Mouse (Mus musculus) lung, adult 18-20 months (tissue): ENCODE measurements around the gene Spdef.

ENCODE experiments used
- DNase-seq, 2 experiments: peaks; one replicate each; pipeline ENCODE4 v3.0.0; 2022; ENCODE audit warnings: mixed read lengths in 2 of 2

Gene Spdef

GRCm38 (mm10) chr17:27728770-27729169 is at the start of gene Spdef:
Gene Spdef, minus strand, starts transcription at chr17:27728955.
- DNase-seq = no peak

- DNase-seq = peak; percentile 50 to 75
Measured at GRCm38 (mm10) chr17:27777823-27778222, 49.1 kb upstream of the Spdef start.

DNA sequence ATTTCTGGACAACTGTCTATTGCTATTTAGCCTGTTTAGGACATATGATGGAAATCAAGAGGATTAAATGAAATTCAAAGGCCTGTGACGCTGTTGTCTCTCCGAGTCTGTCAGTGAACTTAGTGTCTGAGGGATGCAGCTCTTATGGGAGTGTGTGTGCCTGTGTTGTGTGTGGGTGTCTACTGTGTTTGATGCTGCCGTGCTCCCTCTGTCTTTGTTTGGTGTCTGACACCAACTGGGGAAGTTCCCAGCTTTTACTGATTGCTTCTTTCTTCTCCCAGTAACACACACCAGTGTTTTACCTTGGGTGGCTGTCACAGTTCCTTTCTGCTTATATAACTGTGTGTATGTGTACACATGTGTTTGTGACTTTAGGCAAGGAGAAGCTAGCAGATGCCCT is 45.4 kb upstream of the Spdef start:
- DNase-seq = no peak

- DNase-seq = no peak
Measured at GRCm38 (mm10) chr17:27771616-27772015, 42.9 kb upstream of the Spdef start.

GRCm38 (mm10) chr17:27768817-27769542 is 40.2 kb upstream of the Spdef start:
- DNase-seq = peak; percentile 43 to 64

DNA sequence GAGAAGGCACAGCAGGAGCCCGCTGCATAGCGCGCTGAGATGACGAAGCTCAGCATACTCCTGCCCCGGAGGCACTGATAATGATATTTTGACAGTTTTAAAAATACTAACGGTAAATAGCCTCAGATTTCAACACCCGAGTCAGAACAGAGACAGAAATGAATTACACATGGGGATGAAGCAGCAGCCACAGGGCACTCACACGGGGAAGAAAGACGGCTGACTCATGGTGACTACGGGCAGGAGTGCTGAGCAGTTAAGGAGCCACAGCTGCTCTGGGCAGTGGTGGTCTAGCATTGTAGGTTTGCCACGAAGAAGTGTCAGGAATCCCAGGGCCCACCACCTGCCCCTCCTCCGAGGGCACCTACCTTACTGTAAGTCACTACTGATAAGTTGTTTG is 38.8 kb upstream of the Spdef start:
- DNase-seq = no peak

DNA sequence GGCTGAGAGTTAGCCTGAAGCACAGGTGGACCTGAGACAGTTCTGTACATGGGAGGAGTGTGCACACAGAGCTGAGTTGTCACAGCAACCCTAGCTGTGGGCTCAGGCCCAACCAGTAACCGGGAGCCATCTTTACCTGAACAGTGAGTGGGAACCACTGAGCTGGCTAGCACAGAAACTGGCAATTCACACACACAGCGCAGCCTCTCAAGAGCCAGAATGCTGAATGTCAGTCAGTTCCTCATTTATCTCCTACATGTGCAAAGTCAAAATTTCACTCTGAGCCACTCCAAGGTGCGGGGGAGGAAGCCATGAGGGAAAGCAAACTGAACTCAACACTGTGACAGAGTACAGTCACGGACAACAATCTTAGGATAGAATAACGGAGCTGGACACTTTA is 38.4 kb upstream of the Spdef start:
- no peak for DNase-seq

GRCm38 (mm10) chr17:27765066-27765465 is 36.3 kb upstream of the Spdef start:
- DNase-seq = no peak

DNA sequence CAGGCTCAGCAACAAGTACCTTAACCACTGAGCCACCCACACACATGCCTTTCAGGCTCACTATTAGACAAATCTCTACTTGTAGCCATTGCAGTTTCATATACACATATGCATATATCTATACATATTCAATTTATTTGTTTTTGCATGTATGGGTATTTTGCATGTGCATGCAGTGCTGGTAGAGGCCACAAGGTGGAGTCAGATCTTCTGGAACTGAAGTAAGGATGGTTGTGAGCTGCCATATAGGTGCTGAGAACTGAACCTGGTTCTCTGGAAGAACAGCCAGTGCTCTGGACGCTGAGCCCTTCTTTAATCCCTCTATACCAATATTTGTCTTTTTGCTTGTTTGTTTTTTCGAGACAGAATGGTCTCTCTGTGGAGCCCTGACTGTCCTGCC is 35.7 kb upstream of the Spdef start:
- DNase-seq = no peak

GRCm38 (mm10) chr17:27762884-27763283 is 34.1 kb upstream of the Spdef start:
- DNase-seq = no peak

DNA sequence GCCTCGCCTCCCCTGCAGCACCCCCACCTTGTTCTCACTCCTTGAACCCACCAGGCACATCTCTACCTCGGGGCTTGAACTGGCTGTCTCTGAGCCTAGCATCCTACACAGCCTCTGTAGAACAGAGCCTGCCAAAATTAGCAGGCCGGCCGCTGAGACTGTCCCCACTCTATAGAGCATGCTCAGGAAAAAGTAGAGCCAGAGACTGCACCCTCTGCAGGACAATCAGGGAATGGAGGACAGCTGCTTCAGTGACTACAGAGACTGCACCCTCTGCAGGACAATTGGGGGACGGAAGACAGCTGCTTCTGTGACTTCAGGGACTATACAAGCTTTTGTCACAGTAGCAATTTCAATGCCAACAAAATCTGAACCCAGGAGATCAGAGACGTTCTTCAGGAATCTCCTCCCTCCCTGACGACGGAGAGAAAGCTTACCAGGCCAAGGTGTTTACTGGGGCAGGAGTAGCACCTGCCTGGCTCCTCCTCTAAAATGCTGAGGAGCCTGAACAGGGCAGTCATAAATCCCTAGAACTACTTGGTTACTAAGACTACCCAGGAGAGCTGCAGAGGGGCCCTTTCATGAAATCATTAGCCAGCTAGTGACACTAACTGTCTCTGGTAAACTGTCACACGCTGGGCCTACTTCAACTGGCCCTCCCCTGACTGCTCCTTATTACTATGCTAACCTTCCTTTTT is 33.0 kb upstream of the Spdef start:
- DNase-seq = peak; percentile 38 to 65

DNA sequence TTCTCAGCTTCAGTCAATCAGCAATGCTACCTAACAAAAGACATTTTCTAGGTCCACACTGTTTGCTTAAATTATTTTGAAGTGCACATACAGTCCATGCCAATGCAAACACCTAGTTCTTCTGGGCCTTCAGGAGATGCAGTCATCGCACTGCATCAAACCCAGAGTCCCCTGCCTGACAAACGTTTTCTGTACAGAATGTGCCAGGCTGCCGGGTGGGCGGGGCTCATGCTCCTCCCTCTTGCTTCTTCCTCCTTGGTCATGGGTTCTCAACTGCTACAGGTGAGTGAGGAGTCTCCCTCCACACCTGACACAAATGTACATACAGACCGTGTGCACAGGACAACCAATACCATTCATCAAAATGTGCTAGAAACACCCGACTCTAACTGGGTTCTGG is 31.4 kb upstream of the Spdef start:
- peak; percentile 41 to 77 for DNase-seq

- peak; percentile 7 to 23 for DNase-seq
Measured at GRCm38 (mm10) chr17:27751314-27752202, 22.8 kb upstream of the Spdef start.

GRCm38 (mm10) chr17:27750451-27750942 is 21.7 kb upstream of the Spdef start:
- no peak for DNase-seq

DNA sequence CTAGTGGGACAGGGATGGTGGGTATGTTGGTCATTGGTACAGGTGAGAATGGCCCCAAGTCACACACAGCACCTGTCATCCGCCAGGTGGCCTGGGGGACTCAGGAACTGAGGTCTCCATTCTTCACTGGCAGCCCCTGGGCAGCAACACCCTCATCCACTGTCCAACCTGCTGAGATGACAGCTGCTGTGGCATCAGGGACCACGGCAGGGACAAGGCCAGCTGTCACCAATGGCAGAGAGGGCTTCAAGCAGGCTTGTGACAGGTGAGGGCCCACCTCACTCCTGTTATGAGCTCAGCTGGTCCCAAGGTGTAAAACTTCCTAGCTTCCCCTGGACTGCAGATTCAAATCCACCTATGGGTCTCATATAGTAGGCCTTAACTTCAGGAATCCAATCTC is 19.4 kb upstream of the Spdef start:
- DNase-seq = no peak

DNA sequence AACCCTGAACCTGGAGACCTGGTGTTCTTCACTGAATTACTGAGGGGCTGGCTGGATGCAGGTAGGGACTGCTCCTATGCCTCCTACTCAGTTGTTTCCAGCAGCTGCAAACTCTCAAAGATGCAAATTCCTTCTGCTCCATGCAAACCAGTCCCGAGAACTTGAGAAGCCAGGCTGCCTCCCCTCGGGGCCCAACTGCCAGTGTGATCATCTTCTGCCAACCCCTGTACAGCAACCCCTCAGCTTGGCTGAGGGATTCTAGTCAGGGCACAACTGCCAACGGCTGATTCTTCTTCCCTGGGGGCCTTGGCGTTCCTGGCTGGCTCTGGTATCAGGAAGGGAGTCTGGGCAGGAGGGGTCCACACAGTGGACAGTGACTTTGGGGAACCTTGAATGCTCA is 17.7 kb upstream of the Spdef start:
- no peak for DNase-seq

- DNase-seq = no peak
Measured at GRCm38 (mm10) chr17:27740961-27741360, 12.2 kb upstream of the Spdef start.

DNA sequence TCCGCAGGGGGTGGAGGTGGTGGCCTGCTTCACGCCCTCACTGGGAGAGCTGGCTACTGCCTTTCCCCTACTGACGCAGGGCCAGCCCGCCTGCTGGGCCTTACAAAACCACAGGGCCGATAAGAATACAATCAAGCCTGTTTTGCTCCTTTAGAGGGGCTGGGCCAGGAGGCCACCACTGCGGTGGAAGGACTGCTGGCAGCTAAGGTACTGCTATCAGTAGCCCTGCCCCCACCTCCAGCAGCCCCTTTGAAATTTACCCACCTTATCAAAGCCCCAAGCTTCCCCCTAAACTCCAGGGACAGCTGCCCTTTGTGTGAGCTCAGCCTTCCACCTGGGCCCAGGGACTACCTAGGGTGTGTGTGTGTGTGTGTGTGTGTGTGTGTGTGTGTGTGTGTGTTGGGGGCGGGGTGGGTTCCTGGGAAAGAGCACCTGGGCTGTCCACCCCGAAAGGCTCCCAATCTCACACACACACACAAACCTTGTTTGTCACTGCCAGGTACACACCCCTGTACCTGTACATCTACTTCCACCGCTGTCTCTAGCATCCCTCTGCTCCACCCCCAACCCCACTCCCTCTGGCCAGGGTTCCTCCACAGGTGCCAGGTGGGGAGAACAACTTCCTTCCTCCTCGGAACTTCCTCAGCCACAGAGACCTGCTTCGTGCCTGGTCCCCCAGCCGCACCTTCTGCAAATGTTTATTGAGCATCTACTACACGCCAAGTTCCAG is 5.8 kb upstream of the Spdef start:
- no peak for DNase-seq

DNA sequence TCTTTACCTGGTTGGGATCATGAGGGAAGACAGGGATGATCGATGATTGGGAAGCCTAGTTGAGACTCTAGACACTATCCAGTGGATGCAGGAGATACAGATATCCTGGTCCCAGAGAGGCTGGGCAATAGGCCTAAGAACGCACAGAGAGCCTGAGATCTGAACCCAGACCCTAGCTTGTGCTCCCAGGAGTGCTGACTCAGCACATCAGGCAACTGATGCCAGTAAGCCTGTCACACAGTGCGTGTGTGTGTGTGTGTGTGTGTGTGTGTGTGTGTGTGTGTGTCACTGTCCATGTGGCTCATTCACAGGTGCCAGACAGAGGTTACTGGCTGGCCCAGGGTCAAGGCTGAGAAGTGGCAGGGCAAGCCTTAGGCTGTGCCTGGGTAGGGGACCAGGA is 3.9 kb upstream of the Spdef start:
- no peak for DNase-seq

DNA sequence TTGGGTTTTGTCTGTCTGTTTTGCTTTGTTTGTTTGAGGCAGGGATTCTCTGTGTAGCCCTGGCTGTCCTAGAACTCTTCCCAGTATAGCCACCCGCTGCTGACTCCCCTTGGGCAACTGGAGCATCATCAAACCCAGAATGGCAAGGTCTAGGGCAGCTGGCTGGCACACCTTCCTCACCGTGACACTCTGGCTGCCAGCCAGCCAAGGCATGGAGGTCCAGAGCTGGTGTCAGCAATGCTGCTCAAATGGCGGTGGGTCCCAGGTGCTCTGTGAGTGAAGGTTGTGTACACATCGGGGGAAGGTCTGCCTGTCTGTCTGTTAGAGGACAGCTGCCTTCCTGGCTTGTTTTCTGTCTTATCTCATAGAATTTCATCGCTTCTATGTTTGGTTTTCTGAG is 3.4 kb upstream of the Spdef start:
- DNase-seq = no peak

DNA sequence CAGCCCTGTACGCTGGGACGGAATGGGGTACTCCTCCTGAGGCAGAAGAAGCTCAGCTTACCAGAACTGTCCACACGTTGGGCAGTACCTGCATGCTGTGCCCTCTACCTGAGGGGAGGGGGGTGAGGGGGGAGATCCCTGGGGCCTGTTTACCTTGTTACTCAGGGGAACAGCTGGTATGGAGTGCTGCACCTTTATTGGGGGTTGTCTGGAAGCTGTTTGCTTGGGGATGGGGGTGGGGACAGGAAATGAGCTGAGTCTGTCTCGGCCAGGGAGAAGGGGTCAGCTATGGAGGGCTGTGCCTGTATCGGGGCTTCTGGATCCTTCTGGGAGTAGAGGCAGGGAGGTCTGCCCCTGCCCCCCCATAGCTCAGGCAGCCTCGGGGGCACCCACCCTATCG is 2.2 kb downstream of the Spdef start:
- no peak for DNase-seq

GRCm38 (mm10) chr17:27725412-27725811 is 3.3 kb downstream of the Spdef start:
- DNase-seq = no peak

- DNase-seq = no peak
Measured at GRCm38 (mm10) chr17:27725011-27725410, 3.7 kb downstream of the Spdef start.
